Mouse (Mus musculus): ENCODE measurements around the gene Dusp18.

Dusp18 gene

DNA sequence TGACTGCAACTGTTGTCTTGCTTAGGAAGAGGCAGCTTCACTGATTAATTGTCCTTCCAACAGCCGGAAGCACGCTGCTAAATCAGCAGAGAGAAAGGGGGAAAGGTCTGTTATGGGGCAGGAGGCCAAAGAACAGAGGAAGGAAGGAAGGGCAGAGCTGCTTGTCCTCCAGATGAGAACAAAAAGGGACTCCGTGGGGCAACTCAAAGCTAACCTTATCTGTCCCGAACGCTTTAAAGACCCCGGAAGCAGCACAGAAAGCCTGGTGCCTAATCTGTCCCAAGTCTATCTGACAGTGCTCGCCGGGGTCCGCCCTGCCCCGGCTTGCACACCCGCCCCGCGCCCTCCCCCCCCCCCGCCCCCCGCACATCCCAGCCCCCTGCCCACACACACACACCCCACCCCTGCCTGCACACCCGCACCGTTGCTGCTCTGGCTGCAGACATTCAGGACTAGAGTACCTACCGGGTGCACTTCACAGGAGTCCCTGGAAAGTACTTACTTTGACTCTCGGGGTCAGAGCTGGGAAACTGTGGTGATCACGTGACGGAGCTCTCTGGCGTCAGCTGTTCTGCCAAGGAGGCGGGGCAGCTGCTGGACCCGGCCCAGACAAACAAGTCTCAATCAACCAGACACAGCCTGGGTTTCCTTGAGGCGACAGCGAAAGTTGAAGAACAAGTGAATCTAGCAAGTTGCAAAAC, 36.6 kb downstream of the Dusp18 start, which contains the start of gene Tcn2:
Gene Tcn2 (minus strand): TSS at position 649 of the 701 bp plus-strand sequence.
- DNase-seq = peak; percentile 94

DNA sequence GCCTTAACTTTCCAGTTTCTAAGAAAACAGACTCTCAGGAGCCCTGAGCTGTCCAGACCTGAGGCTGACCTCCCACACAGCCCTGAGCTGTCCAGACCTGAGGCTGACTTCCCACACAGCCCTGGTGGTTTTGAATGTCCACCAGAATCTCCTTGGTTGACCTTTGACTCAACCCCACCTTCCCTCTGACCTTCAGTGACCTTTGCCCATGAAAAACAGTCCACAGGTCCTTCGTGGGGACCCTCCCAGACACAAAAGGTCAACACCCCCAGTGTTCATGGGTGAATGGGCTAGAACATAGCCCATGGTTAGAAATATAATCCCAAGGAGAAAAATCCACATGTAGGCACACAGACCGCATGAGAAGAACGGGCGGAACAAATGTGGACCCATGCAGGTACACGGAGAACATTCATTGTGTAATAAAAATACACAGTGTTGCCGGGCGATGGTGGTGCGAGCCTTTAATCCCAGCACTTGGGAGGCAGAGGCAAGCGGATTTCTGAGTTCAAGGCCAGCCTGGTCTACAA, 38.8 kb downstream of the Dusp18 start:
- DNase-seq = no peak

DNA sequence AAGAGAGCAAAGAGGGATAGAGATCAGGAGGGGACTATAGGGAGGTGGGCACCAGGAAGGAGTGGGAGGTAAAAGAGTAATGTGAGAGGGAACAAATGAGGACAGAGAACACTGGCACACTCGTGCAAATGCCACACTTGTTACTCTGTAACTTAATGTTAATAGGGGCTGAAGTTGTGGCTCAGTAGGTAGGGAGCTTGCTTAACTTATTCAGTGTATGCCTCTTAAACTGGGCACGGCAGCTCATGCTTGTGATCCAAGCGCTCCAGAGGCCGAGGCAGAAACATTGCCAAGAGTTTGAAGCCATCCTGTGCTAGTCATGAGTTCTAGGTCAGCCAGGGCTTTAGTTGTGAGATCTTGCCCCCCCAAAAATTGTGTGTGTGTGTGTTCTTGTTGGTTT, 40.1 kb downstream of the Dusp18 start:
- DNase-seq = no peak

DNA sequence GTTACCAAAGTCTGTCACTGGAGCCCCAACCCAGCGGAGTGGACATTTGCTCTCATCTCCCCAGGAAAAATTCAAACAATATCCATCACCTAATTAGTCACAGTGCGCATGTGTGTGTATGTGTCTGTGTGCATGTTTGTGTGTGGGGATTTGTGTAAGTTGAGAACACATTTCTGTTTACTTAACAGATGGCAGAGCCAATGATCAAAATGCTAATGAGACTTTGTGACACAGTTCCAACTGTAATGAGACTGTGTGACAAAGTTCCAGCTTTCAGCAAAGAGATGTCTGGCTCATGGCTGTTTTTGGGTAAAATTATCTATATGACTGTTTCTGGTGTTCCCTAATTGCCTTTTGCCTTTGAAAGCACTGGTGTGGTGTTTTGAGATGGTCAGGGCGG, 41.3 kb downstream of the Dusp18 start:
- no peak for DNase-seq

DNA sequence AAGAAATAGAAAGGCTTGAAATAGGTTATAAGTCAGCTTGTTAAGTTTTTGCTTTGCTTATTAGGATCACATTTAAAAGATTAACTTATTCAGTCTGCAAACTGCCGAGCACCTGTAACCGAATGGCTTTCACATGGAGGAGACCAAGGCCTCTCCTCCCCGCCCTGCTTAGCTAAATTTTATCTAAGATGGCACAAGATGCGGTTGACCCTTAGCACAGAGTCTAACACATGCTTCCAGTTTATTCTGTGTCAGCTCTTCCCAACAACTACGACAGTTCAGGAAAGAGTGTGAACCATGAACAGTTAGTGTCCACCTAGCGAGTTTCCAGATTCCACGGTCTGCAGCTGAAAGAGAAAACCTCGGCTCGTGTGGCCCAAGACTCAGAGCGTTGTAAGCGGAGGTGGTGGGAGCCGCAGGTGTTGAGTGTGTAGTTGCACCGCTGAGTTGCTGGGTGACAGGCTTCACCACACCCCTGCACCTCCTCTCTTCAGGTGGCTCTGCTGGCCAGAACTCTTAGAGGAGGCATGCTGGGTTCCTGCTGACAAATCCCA, 42.4 kb downstream of the Dusp18 start:
- peak; percentile 46 for DNase-seq

DNA sequence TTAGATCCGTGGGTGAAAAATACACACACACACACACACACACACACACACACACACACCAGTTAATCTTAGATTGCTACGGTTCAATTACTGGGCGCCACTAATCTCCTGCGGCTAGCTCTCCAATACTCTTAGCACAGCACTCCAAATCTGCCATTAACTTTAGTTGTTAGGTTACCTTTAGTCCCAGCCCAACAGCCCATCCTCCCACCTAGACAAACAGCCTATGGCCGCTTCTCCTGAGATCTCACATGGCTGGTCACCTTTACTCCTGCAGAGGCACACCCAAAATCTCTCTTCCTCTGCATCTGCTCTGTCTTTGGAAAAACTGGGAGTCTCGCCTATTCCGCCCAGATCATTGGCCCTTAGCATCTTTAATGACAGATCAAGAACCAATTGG, 46.3 kb downstream of the Dusp18 start:
- no peak for DNase-seq

DNA sequence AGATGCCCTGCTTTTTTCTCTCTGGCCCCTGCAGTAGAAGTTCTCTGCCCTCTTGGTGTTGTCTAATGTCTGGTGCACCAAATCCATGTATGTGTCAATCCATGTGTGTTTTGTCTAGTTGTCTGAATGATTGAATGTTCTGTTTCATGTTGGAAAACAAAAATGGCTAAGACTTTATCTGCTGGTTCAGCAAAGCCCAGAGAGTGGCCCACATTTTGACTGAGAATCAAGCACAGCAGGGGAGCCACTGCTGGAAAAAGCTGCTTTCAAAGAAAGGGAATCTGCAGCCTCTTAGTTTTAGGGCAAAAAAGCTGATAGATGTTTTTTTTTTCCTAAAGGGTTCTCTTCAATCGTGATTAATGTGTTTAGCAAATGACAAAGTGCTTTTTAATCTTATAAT, 51.3 kb downstream of the Dusp18 start:
- DNase-seq = no peak

All from kidney, postnatal 10 days (tissue).